Mouse (Mus musculus) heart, postnatal 0 days (tissue): Measurements from ENCODE around the gene Dnah11.

Experiments used
- CTCF ChIP-seq: IDR thresholded peaks from 2 replicates; pipeline ENCODE4 v1.5.1; 2016; ENCODE audit warnings: antibody characterized with exemption, control low read depth, low read depth
- EP300 ChIP-seq: IDR thresholded peaks from 2 replicates; pipeline ENCODE4 v1.6.1; 2016; ENCODE audit warnings: antibody characterized with exemption, low read depth

- TF ChIP-seq CTCF (no peak), EP300 (no peak)
These were observed 354.8 kb downstream of the Dnah11 start for GRCm38 (mm10) chr12:117844075-117844408.
